Mouse (Mus musculus) CH12.LX (cell line): ENCODE data around the gene Tspan15. TPM values are rescaled to one million over a fixed set of nuclear protein-coding genes. Genes with fewer than 3 reads are reported as not detected.

Experiments used
- DNase-seq: peaks from one replicate; pipeline ENCODE4 v3.0.0-alpha.2; 2013; ENCODE audit errors: extremely low read depth
- H3K27ac ChIP-seq: 2 replicates; pipeline ENCODE4 v1.5.1; 2012; ENCODE audit warnings: low read depth, mild to moderate bottlenecking, control low read depth, moderate library complexity; ENCODE audit not compliant: insufficient read depth
- H3K27me3 ChIP-seq: replicated peaks from 2 replicates; pipeline ENCODE3; 2012; ENCODE audit warnings: inconsistent platforms
- H3K36me3 ChIP-seq, 2 experiments: replicated peaks in 1 of 2; 2 replicates each; pipeline versions ENCODE3 to v1.6.1; 2012; ENCODE audit warnings: inconsistent platforms in 1 of 2, low read length in 1 of 2, mild to moderate bottlenecking in 1 of 2, mixed read lengths in 1 of 2, moderate library complexity in 1 of 2; ENCODE audit not compliant: control insufficient read depth in 1 of 2, insufficient read depth in 1 of 2
- H3K4me1 ChIP-seq, 2 experiments: 2 replicates each; pipeline ENCODE4 v1.6.1; 2012; ENCODE audit warnings: inconsistent platforms in 1 of 2, moderate library complexity in 1 of 2; ENCODE audit not compliant: insufficient read depth in 2 of 2, control insufficient read depth in 1 of 2
- H3K4me2 ChIP-seq: 2 replicates; pipeline ENCODE4 v1.6.1; 2012; ENCODE audit warnings: low read depth, mild to moderate bottlenecking, control low read depth; ENCODE audit not compliant: poor library complexity, insufficient read depth, severe bottlenecking
- H3K4me3 ChIP-seq, 3 experiments: fragments of 150-350 bp in 1 of 3; sonication (generic) in 1 of 3; replicated peaks in 1 of 3; 2 replicates each; pipeline versions ENCODE3 to v1.5.1; 2011 to 2012; ENCODE audit warnings: low read depth in 2 of 3, low read length in 2 of 3, mild to moderate bottlenecking in 2 of 3, moderate library complexity in 2 of 3, control low read depth in 1 of 3, improper control_type of control experiment in 1 of 3, inconsistent platforms in 1 of 3, mixed read lengths in 1 of 3; ENCODE audit not compliant: poor library complexity in 1 of 3
- H3K79me2 ChIP-seq: replicated peaks from 2 replicates; pipeline ENCODE4 v1.6.1; 2012; ENCODE audit warnings: mild to moderate bottlenecking, moderate library complexity; ENCODE audit not compliant: control insufficient read depth, poor library complexity, insufficient read depth, severe bottlenecking; ENCODE audit errors: extremely low read depth
- H3K9ac ChIP-seq: 2 replicates; pipeline ENCODE4 v1.6.1; 2012; ENCODE audit warnings: low read depth, mild to moderate bottlenecking, control low read depth, moderate library complexity; ENCODE audit not compliant: insufficient read depth
- H3K9me3 ChIP-seq: replicated peaks from 2 replicates; pipeline ENCODE3; 2012; ENCODE audit warnings: low read length, inconsistent platforms, mixed read lengths
- BHLHE40 ChIP-seq: IDR thresholded peaks from 2 replicates; pipeline ENCODE4 v1.6.1; 2011; ENCODE audit warnings: mild to moderate bottlenecking, low read depth, low read length, improper control_type of control experiment
- CHD1 ChIP-seq: IDR thresholded peaks from 2 replicates; pipeline ENCODE4 v1.6.1; 2012; ENCODE audit warnings: low read depth, low read length, improper control_type of control experiment, inconsistent platforms
- CHD2 ChIP-seq: IDR thresholded peaks from 2 replicates; pipeline ENCODE4 v1.6.1; 2011; ENCODE audit warnings: low read length, improper control_type of control experiment
- CTCF ChIP-seq, 2 experiments: IDR thresholded peaks in 1 of 2; conservative IDR thresholded peaks in 1 of 2; 2 replicates each; pipeline ENCODE4 v1.5.1; 2011 to 2012; ENCODE audit warnings: low read depth in 2 of 2, low read length in 2 of 2, improper control_type of control experiment in 1 of 2, inconsistent platforms in 1 of 2, mild to moderate bottlenecking in 1 of 2, moderate library complexity in 1 of 2
- E2F4 ChIP-seq: IDR thresholded peaks from 2 replicates; pipeline ENCODE4 v1.6.1; 2011; ENCODE audit warnings: low read depth, low read length, improper control_type of control experiment; ENCODE audit not compliant: insufficient replicate concordance
- ETS1 ChIP-seq: conservative IDR thresholded peaks from 2 replicates; pipeline ENCODE4 v1.6.1; 2012; ENCODE audit warnings: low read depth, mild to moderate bottlenecking, inconsistent platforms, low read length, improper control_type of control experiment, moderate library complexity
- GABPA ChIP-seq: IDR thresholded peaks from 2 replicates; pipeline ENCODE4 v1.6.1; 2012; ENCODE audit warnings: low read depth, low read length, improper control_type of control experiment, inconsistent platforms; ENCODE audit not compliant: insufficient replicate concordance
- IRF4 ChIP-seq: IDR thresholded peaks from 2 replicates; pipeline ENCODE4 v1.6.1; 2014; ENCODE audit warnings: low read depth, mild to moderate bottlenecking, inconsistent platforms, low read length, improper control_type of control experiment
- JUND ChIP-seq: conservative IDR thresholded peaks from 2 replicates; pipeline ENCODE4 v1.6.1; 2011; ENCODE audit warnings: low read depth, low read length, improper control_type of control experiment
- KAT2A ChIP-seq: IDR thresholded peaks from 2 replicates; pipeline ENCODE4 v1.6.1; 2012; ENCODE audit warnings: low read length, improper control_type of control experiment, inconsistent platforms; ENCODE audit not compliant: insufficient replicate concordance
- MAX ChIP-seq: IDR thresholded peaks from 2 replicates; pipeline ENCODE4 v1.6.1; 2011; ENCODE audit warnings: low read length, improper control_type of control experiment
- NELFE ChIP-seq: IDR thresholded peaks from 2 replicates; pipeline ENCODE4 v1.6.1; 2011; ENCODE audit warnings: low read depth, low read length, improper control_type of control experiment
- RAD21 ChIP-seq: IDR thresholded peaks from 2 replicates; pipeline ENCODE4 v1.6.1; 2011; ENCODE audit warnings: low read depth, mild to moderate bottlenecking, low read length, improper control_type of control experiment, moderate library complexity
- SIN3A ChIP-seq: IDR thresholded peaks from 2 replicates; pipeline ENCODE4 v1.6.1; 2012; ENCODE audit warnings: low read length, improper control_type of control experiment, inconsistent platforms
- SMC3 ChIP-seq: IDR thresholded peaks from 2 replicates; pipeline ENCODE4 v1.6.1; 2011; ENCODE audit warnings: low read depth, low read length, improper control_type of control experiment
- USF1 ChIP-seq: IDR thresholded peaks from 2 replicates; pipeline ENCODE4 v1.6.1; 2014; ENCODE audit warnings: low read depth, mild to moderate bottlenecking, inconsistent platforms, low read length, improper control_type of control experiment
- USF2 ChIP-seq: conservative IDR thresholded peaks from 2 replicates; pipeline ENCODE4 v1.6.1; 2011; ENCODE audit warnings: low read depth, low read length, improper control_type of control experiment
- ZC3H11A ChIP-seq: IDR thresholded peaks from 2 replicates; pipeline ENCODE4 v1.6.1; 2012; ENCODE audit warnings: low read depth, mild to moderate bottlenecking, inconsistent platforms, low read length, improper control_type of control experiment
- ZMIZ1 ChIP-seq: IDR thresholded peaks from 2 replicates; pipeline ENCODE4 v1.6.1; 2012; ENCODE audit warnings: low read depth, mild to moderate bottlenecking, inconsistent platforms, low read length, improper control_type of control experiment
- ZNF384 ChIP-seq: IDR thresholded peaks from 2 replicates; pipeline ENCODE4 v1.6.1; 2012; ENCODE audit warnings: low read depth, low read length, improper control_type of control experiment, inconsistent platforms
- dilution Hi-C: fragments of 300-500 bp; cut with MboI; formaldehyde crosslinking; loops from 2 replicates; pipeline ENCODE4 v1.14.3; 2020; ENCODE audit warnings: low sequenced_read_pairs; ENCODE audit not compliant: extremely low pct_unique_long_range_greater_than_20kb, extremely low pct_ligation_motif_present
- in situ Hi-C: fragments of 300-500 bp; cut with MboI; formaldehyde crosslinking; loops from 3 replicates; pipeline ENCODE4 v1.14.3; 2019; ENCODE audit warnings: low sequenced_read_pairs, low pct_ligation_motif_present, low pct_unique_long_range_greater_than_20kb, mixed read lengths
- polyA plus RNA-seq: library from polyadenylated mRNA; unstranded; fragments of >175 nt; gene quantifications from 2 replicates; pipeline ENCODE4 v1.2.1, GENCODE M21; 2012; ENCODE audit warnings: low read depth; ENCODE audit not compliant: insufficient read length
- total RNA-seq, 2 experiments: library from RNA; depleted of rRNA; stranded (reverse); fragments of 300-350 nt in 1 of 2; fragments of >200 nt in 1 of 2; gene quantifications; 2 replicates each; pipeline ENCODE4 v1.2.3; 2012 to 2014

The Tspan15 gene
- total and polyA plus RNA-seq, 3 experiments = 0.12 to 0.30 TPM; not detected in 1

DNA sequence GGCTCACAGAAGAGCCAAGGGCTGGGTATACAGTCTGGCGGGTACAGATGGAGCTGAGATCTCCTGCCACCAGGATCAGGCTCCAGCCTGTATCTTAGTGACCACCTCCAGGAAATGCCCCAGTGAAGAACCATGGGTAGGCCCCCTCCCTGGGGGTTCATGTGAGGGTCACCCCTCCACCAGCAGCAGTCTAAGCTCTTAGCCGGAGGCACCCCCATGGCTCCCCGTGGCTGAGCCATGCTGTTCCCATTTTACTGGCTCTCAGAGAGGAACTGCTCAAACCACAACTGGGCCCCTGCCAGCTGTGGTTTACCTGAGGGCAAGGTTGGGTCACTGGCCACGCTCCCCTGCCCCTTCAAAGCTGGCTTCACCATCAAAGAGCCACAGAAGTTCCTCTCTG, 41.1 kb downstream of the Tspan15 start:
- no peak overlapping the region for H3K4me2 ChIP-seq
- in situ Hi-C loops = loop anchor here (5.0 kb wide), 2 partner anchors 52 to 88 kb away; no protein-coding TSS in a partner anchor
- peaks cover 88% of the 10 kb centered on the region for H3K27me3 ChIP-seq
- peak; percentile 12 for DNase-seq
- H3K36me3 ChIP-seq = no peaks in the 10 kb centered on the region
- peaks cover 0 to 11% of the 10 kb centered on the region in 2 experiments; a peak in 2 of 4 replicates for H3K4me1 ChIP-seq
- dilution Hi-C loops = no loop called here
- H3K9ac ChIP-seq = no peak overlapping the region
- TF ChIP-seq ZMIZ1 = no peak
- no peaks in the 10 kb centered on the region for H3K9me3 ChIP-seq
- no peak overlapping the region for H3K4me3 ChIP-seq
- H3K79me2 ChIP-seq = no peaks in the 10 kb centered on the region
- H3K27ac ChIP-seq = no peak overlapping the region

GRCm38 (mm10) chr10:62189303-62189702, 41.7 kb downstream of the Tspan15 start:
- in situ Hi-C loops = loop anchor here (5.0 kb wide), 2 partner anchors 53 to 87 kb away; no protein-coding TSS in a partner anchor

GRCm38 (mm10) chr10:62186882-62187281, 44.2 kb downstream of the Tspan15 start:
- Histone ChIP-seq H3K27me3 (peaks cover 79% of the 10 kb centered on the region), H3K4me1 (peaks cover 0 to 9% of the 10 kb centered on the region in 2 experiments; a peak in 2 of 4 replicates), H3K27ac (no peak overlapping the region), H3K36me3 (no peaks in the 10 kb centered on the region), H3K4me3 (no peak overlapping the region), H3K9ac (no peak overlapping the region), H3K79me2 (no peaks in the 10 kb centered on the region), H3K9me3 (no peaks in the 10 kb centered on the region), H3K4me2 (no peak overlapping the region)
- peak; percentile 64 for DNase-seq
- dilution Hi-C loops (no loop called here), in situ Hi-C loops (loop anchor here (5.0 kb wide), 2 partner anchors 55 to 85 kb away; no protein-coding TSS in a partner anchor)
- TF ChIP-seq USF1 (no peak), RAD21 (peak; percentile 98), MAX (no peak), ETS1 (no peak), SMC3 (peak; percentile 94), NELFE (no peak), CHD2 (no peak), BHLHE40 (no peak), USF2 (no peak), IRF4 (0 out of 2 replicates have a peak, but pooled peaks have one; percentile 18), KAT2A (no peak), ZNF384 (no peak), SIN3A (no peak), CTCF (conservative IDR thresholded peaks at IDR 0.05 in 1 of 2, IDR thresholded peaks at IDR 0.05 in 1 of 2; ENCODE audit: low read depth in 2 of 2, low read length in 2 of 2) (peak; percentile 75 to 96), CHD1 (no peak), E2F4 (no peak), JUND (no peak), ZMIZ1 (no peak), GABPA (no peak), ZC3H11A (peak; percentile 80)

More at GRCm38 (mm10) chr10:62189303-62189702, 41.7 kb downstream of the Tspan15 start:
- dilution Hi-C loops = no loop called here
- no peak overlapping the region for H3K27ac ChIP-seq
- no peaks in the 10 kb centered on the region for H3K9me3 ChIP-seq
- H3K4me3 ChIP-seq = no peak overlapping the region
- H3K9ac ChIP-seq = no peak overlapping the region
- no peak for DNase-seq
- no peaks in the 10 kb centered on the region for H3K36me3 ChIP-seq
- TF ChIP-seq RAD21 = no peak
- H3K79me2 ChIP-seq = no peaks in the 10 kb centered on the region
- H3K4me1 ChIP-seq = peaks cover 0 to 9% of the 10 kb centered on the region in 2 experiments; a peak in 2 of 4 replicates
- no peak overlapping the region for H3K4me2 ChIP-seq
- H3K27me3 ChIP-seq = peaks cover 88% of the 10 kb centered on the region
